Mouse (Mus musculus) MEL (cell line): ENCODE data around the gene Rps9. TPM values are rescaled to one million over a fixed set of nuclear protein-coding genes. Genes with fewer than 3 reads are reported as not detected.

ENCODE experiments used
- polyA plus RNA-seq, 2 experiments: library from polyadenylated mRNA; stranded (reverse) in 1 of 2; unstranded in 1 of 2; fragments of >175 nt in 1 of 2; fragments of >200 nt in 1 of 2; gene quantifications; 2 replicates each; pipeline versions ENCODE4 v1.2.1 to v1.2.4; 2012; ENCODE audit warnings: low replicate concordance in 2 of 2, low read depth in 1 of 2; ENCODE audit not compliant: insufficient read length in 2 of 2, insufficient read depth in 1 of 2, missing spikeins in 1 of 2
- total RNA-seq: library from RNA; depleted of rRNA; stranded (reverse); fragments of 300-350 nt; gene quantifications from 2 replicates; pipeline ENCODE4 v1.2.3, GENCODE M21; 2012; rRNA removed

Rps9 gene
- total and polyA plus RNA-seq, 3 experiments = 2,284 to 2,921 TPM; not detected in 1

Other genes starting within 250 kb of the Rps9 start
- 1.7 and 1.9 TPM in 2 replicates for gene Tarm1, start 201.4 kb upstream of the Rps9 start, total RNA-seq
- gene Tarm1, start 201.4 kb upstream of the Rps9 start, polyA plus RNA-seq = 1 to 10 TPM in 1 of 2 experiments, not detected in 1; 1.1 TPM
- not detected in 2 replicates for gene Oscar, start 87.8 kb upstream of the Rps9 start, total RNA-seq
- gene Oscar, start 87.8 kb upstream of the Rps9 start, polyA plus RNA-seq = not detected
- gene Ndufa3, start 86.6 kb upstream of the Rps9 start, total RNA-seq = 177 and 180 TPM in 2 replicates
- gene Ndufa3, start 86.6 kb upstream of the Rps9 start, polyA plus RNA-seq = 100 to 1,000 TPM in 1 of 2 experiments, not detected in 1; 246 TPM
- gene Tfpt, start 74.1 kb upstream of the Rps9 start, total RNA-seq = 35.2 and 42.4 TPM in 2 replicates
- gene Tfpt, start 74.1 kb upstream of the Rps9 start, polyA plus RNA-seq = 10 to 100 TPM in 1 of 2 experiments, not detected in 1; 50.0 TPM
- gene Prpf31, start 74.0 kb upstream of the Rps9 start, total RNA-seq = 146 and 147 TPM in 2 replicates
- 100 to 1,000 TPM; 187 to 334 TPM for gene Prpf31, start 74.0 kb upstream of the Rps9 start, polyA plus RNA-seq
- 16.9 and 17.4 TPM in 2 replicates for gene Cnot3, start 58.7 kb upstream of the Rps9 start, total RNA-seq
- gene Cnot3, start 58.7 kb upstream of the Rps9 start, polyA plus RNA-seq = 100 to 1,000 TPM in 1 of 2 experiments, 10 to 100 TPM in 1; 86.6 to 118 TPM
- gene Leng1, start 38.2 kb upstream of the Rps9 start, total RNA-seq = 8.3 and 11.0 TPM in 2 replicates
- gene Leng1, start 38.2 kb upstream of the Rps9 start, polyA plus RNA-seq = 10 to 100 TPM in 1 of 2 experiments, not detected in 1; 11.3 TPM
- gene Tmc4, start 26.4 kb upstream of the Rps9 start, total RNA-seq = 2.0 and 2.7 TPM in 2 replicates
- gene Tmc4, start 26.4 kb upstream of the Rps9 start, polyA plus RNA-seq = 10 to 100 TPM in 1 of 2 experiments, not detected in 1; 16.8 TPM
- gene Tsen34, start 11.1 kb upstream of the Rps9 start, total RNA-seq = 16.0 and 17.1 TPM in 2 replicates
- gene Tsen34, start 11.1 kb upstream of the Rps9 start, polyA plus RNA-seq = 10 to 100 TPM in 1 of 2 experiments, not detected in 1; 21.7 TPM
- gene Mboat7, start 10.5 kb upstream of the Rps9 start, total RNA-seq = 31.1 and 33.9 TPM in 2 replicates
- 100 to 1,000 TPM in 1 of 2 experiments, not detected in 1; 113 TPM for gene Mboat7, start 10.5 kb upstream of the Rps9 start, polyA plus RNA-seq
- gene Pirb, start 16.4 kb downstream of the Rps9 start, total RNA-seq = 0.12 and 0.20 TPM in 2 replicates
- gene Pirb, start 16.4 kb downstream of the Rps9 start, polyA plus RNA-seq = under 1 TPM in 1 of 2 experiments, not detected in 1; 0.56 TPM
- not detected in 2 replicates for gene Gm15448, start 121.7 kb downstream of the Rps9 start, total RNA-seq
- under 1 TPM in 1 of 2 experiments, not detected in 1; 0.04 TPM for gene Gm15448, start 121.7 kb downstream of the Rps9 start, polyA plus RNA-seq
- not detected in 2 replicates for gene Pira2, start 141.1 kb downstream of the Rps9 start, total RNA-seq
- under 1 TPM in 1 of 2 experiments, not detected in 1; 0.07 TPM for gene Pira2, start 141.1 kb downstream of the Rps9 start, polyA plus RNA-seq
- 0.04 and 0.16 TPM in 2 replicates for gene Gm14548, start 194.1 kb downstream of the Rps9 start, total RNA-seq
- gene Gm14548, start 194.1 kb downstream of the Rps9 start, polyA plus RNA-seq = under 1 TPM in 1 of 2 experiments, not detected in 1; 0.13 TPM
- 0.04 TPM in 1 of 2 replicates, not detected in the other for gene Lilra6, start 211.5 kb downstream of the Rps9 start, total RNA-seq
- gene Lilra6, start 211.5 kb downstream of the Rps9 start, polyA plus RNA-seq = under 1 TPM in 1 of 2 experiments, not detected in 1; 0.19 TPM